ENCODE assay signal across 8 mouse cellular contexts in genomic region chr5:29736942-29737341, GRCm38 (mm10). TPM values are rescaled to one million over a fixed set of nuclear protein-coding genes. Genes with fewer than 3 reads are reported as not detected.
A peak's percentile ranks its signal among the peaks of the same experiment; 100 is the strongest.
DNase-seq lines count a peak whose midpoint lies in the region; ATAC-seq lines count a peak whose summit lies in the region.

No protein-coding gene starts in this region.

- no peaks in the 10 kb centered on the region for H3K9me3 ChIP-seq in lung, embryonic 15.5 days
- H3K9me3 ChIP-seq in embryonic facial prominence, embryonic 11.5 days (replicated peaks; ENCODE audit: control insufficient read depth, low read length), result no peaks in the 10 kb centered on the region
- no peaks in the 10 kb centered on the region for H3K9me3 ChIP-seq in limb, embryonic 13.5 days

- peak overlapping the region; percentile 66 for H3K4me2 ChIP-seq in lung, embryonic 15.5 days
- H3K4me2 ChIP-seq in embryonic facial prominence, embryonic 11.5 days (ENCODE audit: low read depth, low read length), result peak overlapping the region; percentile 62
- peak overlapping the region; percentile 83 for H3K4me2 ChIP-seq in limb, embryonic 13.5 days (replicated peaks)

- peak overlapping the region; percentile 67 for H3K4me3 ChIP-seq in lung, embryonic 15.5 days
- peak overlapping the region; percentile 97 for H3K4me3 ChIP-seq in embryonic facial prominence, embryonic 11.5 days (ENCODE audit: low read depth, low read length)
- peak overlapping the region; percentile 99 for H3K4me3 ChIP-seq in limb, embryonic 13.5 days

- intact Hi-C loops in left cerebral cortex, postnatal 25 days (cut with DNase I), result loop anchor here (5.0 kb wide), 1 partner anchor 170 kb away; the partner anchor contains the start of gene Ube3c

- DNase-seq in lung, postnatal 14 days, result no peak
- no peak for DNase-seq in embryonic facial prominence, embryonic 11.5 days (ENCODE audit: low spot score)
- peak; percentile 42 for DNase-seq in splenic B cell, adult 2 months (ENCODE audit: low read depth, low spot score)
- no peak for DNase-seq in kidney, adult 18-20 months
- no peak for DNase-seq in left cerebral cortex, postnatal 25 days (ENCODE audit: low spot score in 2 of 2)

- no peak overlapping the region for H3K27ac ChIP-seq in lung, embryonic 15.5 days
- no peak overlapping the region for H3K27ac ChIP-seq in embryonic facial prominence, embryonic 11.5 days (replicated peaks; ENCODE audit: low read depth, low read length)
- no peak overlapping the region for H3K27ac ChIP-seq in limb, embryonic 13.5 days

- 52% methylated on average over 9 of the region's 9 CpGs for WGBS in lung, embryonic 15.5 days
- WGBS in embryonic facial prominence, embryonic 11.5 days, result 65% methylated on average over 9 of the region's 9 CpGs
- 63% methylated on average over 9 of the region's 9 CpGs for WGBS in limb, embryonic 13.5 days

- H3K9ac ChIP-seq in lung, embryonic 15.5 days, result peak overlapping the region; percentile 90
- H3K9ac ChIP-seq in embryonic facial prominence, embryonic 11.5 days (replicated peaks; ENCODE audit: low read length), result peak overlapping the region; percentile 94; the same call in 1 of the 2 replicates
- peak overlapping the region; percentile 97 for H3K9ac ChIP-seq in limb, embryonic 13.5 days

- H3K27me3 ChIP-seq in lung, embryonic 15.5 days, result no peaks in the 10 kb centered on the region
- H3K27me3 ChIP-seq in embryonic facial prominence, embryonic 11.5 days (ENCODE audit: control insufficient read depth, insufficient read depth, low read length), result no peaks in the 10 kb centered on the region
- no peaks in the 10 kb centered on the region for H3K27me3 ChIP-seq in limb, embryonic 13.5 days
- H3K27me3 ChIP-seq in splenic B cell, adult 2 months (ENCODE audit: control insufficient read depth, insufficient read depth, low read length, poor library complexity, severe bottlenecking), result no peaks in the 10 kb centered on the region

- peaks cover 22% of the 10 kb centered on the region for H3K4me1 ChIP-seq in lung, embryonic 15.5 days
- H3K4me1 ChIP-seq in embryonic facial prominence, embryonic 11.5 days (ENCODE audit: control insufficient read depth, insufficient read depth, low read length), result no peaks in the 10 kb centered on the region
- peaks cover 18% of the 10 kb centered on the region for H3K4me1 ChIP-seq in limb, embryonic 13.5 days

- H3K36me3 ChIP-seq in lung, embryonic 15.5 days, result 0 out of 2 replicates have a peak, but pooled peaks cover 2% of the 10 kb centered on the region
- no peaks in the 10 kb centered on the region for H3K36me3 ChIP-seq in embryonic facial prominence, embryonic 11.5 days (replicated peaks; ENCODE audit: control insufficient read depth, insufficient read depth, low read depth, low read length)
- peaks cover 2% of the 10 kb centered on the region; the same call in 1 of the 2 replicates for H3K36me3 ChIP-seq in limb, embryonic 13.5 days
- no peaks in the 10 kb centered on the region for H3K36me3 ChIP-seq in splenic B cell, adult 2 months (ENCODE audit: control insufficient read depth, insufficient read depth, low read length, poor library complexity, severe bottlenecking)

- ATAC-seq in lung, embryonic 15.5 days (ENCODE audit: borderline replicate concordance, extremely low read depth, low FRiP score, low TSS enrichment), result no peak
- no peak for ATAC-seq in embryonic facial prominence, embryonic 11.5 days (replicated peaks; ENCODE audit: insufficient number of reproducible peaks, low FRiP score, low TSS enrichment, low read depth)
- no peak for ATAC-seq in limb, embryonic 13.5 days (ENCODE audit: low FRiP score, low read depth)
- no peak for ATAC-seq in frontal cortex, adult (ENCODE audit: low TSS enrichment)

RNA-seq across cellular contexts. Expression of gene Gm5129, which starts 1.2 kb away (rescaled TPM):
- polyA plus RNA-seq in lung, embryonic 15.5 days (2015; fragmentation: Nextera tagmentation; extraction: Ambion mirVana), result not detected in 2 replicates
- not detected in 2 replicates for polyA plus RNA-seq in embryonic facial prominence, embryonic 11.5 days (2014; fragmentation: Nextera tagmentation; extraction: Ambion mirVana)
- polyA plus RNA-seq in limb, embryonic 13.5 days (2015; fragmentation: Nextera tagmentation; extraction: Ambion mirVana), result not detected in 2 replicates
- total RNA-seq in left cerebral cortex, postnatal 25 days (2021), result 1 to 10 TPM in 1 of 2 experiments, not detected in 1; 2.0 TPM

RNA-seq across cellular contexts. Expression of gene Dnajb6, which starts 1.5 kb away (rescaled TPM):
- 139 and 141 TPM in 2 replicates for polyA plus RNA-seq in lung, embryonic 15.5 days (2015; fragmentation: Nextera tagmentation; extraction: Ambion mirVana)
- 217 and 236 TPM in 2 replicates for polyA plus RNA-seq in embryonic facial prominence, embryonic 11.5 days (2014; fragmentation: Nextera tagmentation; extraction: Ambion mirVana)
- 154 and 161 TPM in 2 replicates for polyA plus RNA-seq in limb, embryonic 13.5 days (2015; fragmentation: Nextera tagmentation; extraction: Ambion mirVana)
- total RNA-seq in left cerebral cortex, postnatal 25 days (2021), result 100 to 1,000 TPM; 165 to 179 TPM
